Mouse (Mus musculus): ENCODE results near the gene Src. TPM values are rescaled to one million over a fixed set of nuclear protein-coding genes. Genes with fewer than 3 reads are reported as not detected.

The Src gene
- polyA plus RNA-seq, 1 experiment from 2014 or later = 23.1 TPM

DNA sequence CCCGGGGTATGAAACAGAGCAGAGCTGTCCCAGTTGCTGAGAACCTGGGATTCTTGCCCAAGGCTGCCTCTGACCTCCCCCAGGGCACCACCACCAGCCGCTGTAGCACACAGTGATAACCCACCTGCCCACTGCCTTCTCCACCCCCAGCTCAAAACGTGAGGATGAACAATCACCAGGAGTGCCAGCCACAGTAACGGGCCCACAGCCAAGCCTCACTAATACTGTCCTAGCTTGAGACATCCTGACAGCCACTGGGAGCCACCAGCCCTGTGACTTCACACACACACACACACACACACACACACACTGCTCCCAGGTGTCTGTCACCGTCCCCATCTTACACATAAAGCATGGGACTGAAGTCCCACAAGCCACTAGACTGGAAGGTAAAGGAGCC is 22.9 kb upstream of the Src start:
- H3K4me3 ChIP-seq = no peak overlapping the region
- peaks cover 75% of the 10 kb centered on the region for H3K36me3 ChIP-seq (replicated peaks)
- H3K27ac ChIP-seq (replicated peaks) = peak overlapping the region; percentile 40
- 68% methylated on average over 5 of the region's 5 CpGs for WGBS
- H3K4me1 ChIP-seq = peaks cover 24% of the 10 kb centered on the region
- DNase-seq (ENCODE audit: low spot score) = no peak
- no peaks in the 10 kb centered on the region for H3K27me3 ChIP-seq (replicated peaks; ENCODE audit: low read depth, poor library complexity, severe bottlenecking)
- H3K9me3 ChIP-seq = peaks cover 3% of the 10 kb centered on the region; the same call in 1 of the 2 replicates

GRCm38 (mm10) chr2:157395960-157396359 is 22.3 kb upstream of the Src start:
- 33% methylated on average over 13 of the region's 13 CpGs for whole genome bisulfite sequencing
- peak; percentile 25 for DNase-seq (ENCODE audit: low spot score)

DNA sequence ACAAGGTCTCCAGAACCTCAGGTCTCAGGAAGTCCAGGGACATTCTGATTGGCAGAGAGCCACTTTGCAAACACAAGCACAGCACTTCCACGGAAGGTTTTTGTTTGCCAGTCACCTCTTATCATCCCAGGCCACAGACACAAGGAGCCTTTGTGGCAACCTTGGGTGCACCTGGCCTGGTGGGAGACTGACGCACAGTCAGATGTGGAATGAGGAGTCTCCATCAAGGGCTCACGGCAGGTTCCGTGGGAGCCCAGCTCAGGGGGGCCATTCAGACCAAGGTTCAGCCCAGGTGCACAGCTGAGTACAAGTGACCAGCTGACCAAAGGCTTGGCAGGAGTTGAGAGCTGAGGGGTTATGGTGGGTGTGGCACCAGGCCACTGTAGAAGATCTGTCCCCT is 20.9 kb upstream of the Src start:
- Histone ChIP-seq H3K27ac (replicated peaks) (no peak overlapping the region), H3K4me3 (no peak overlapping the region), H3K27me3 (replicated peaks; ENCODE audit: low read depth, poor library complexity, severe bottlenecking) (no peaks in the 10 kb centered on the region), H3K4me1 (peaks cover 24% of the 10 kb centered on the region), H3K36me3 (replicated peaks) (peaks cover 58% of the 10 kb centered on the region), H3K9me3 (peaks cover 3% of the 10 kb centered on the region; the same call in 1 of the 2 replicates)
- DNase-seq (ENCODE audit: low spot score) = no peak
- WGBS = 87% methylated on average over 4 of the region's 4 CpGs

More at GRCm38 (mm10) chr2:157395960-157396359, 22.3 kb upstream of the Src start:
- Histone ChIP-seq H3K27me3 (replicated peaks; ENCODE audit: low read depth, poor library complexity, severe bottlenecking) (no peaks in the 10 kb centered on the region), H3K4me1 (peaks cover 24% of the 10 kb centered on the region), H3K36me3 (replicated peaks) (peaks cover 70% of the 10 kb centered on the region), H3K27ac (replicated peaks) (peak overlapping the region; percentile 40), H3K9me3 (peaks cover 3% of the 10 kb centered on the region; the same call in 1 of the 2 replicates), H3K4me3 (no peak overlapping the region)

- 95% methylated on average over 4 of the region's 4 CpGs for WGBS
- no peak overlapping the region for H3K27ac ChIP-seq (replicated peaks)
- DNase-seq (ENCODE audit: low spot score) = no peak
- H3K4me3 ChIP-seq = no peak overlapping the region
- H3K9me3 ChIP-seq = peaks cover 3% of the 10 kb centered on the region; the same call in 1 of the 2 replicates
- H3K4me1 ChIP-seq = peaks cover 24% of the 10 kb centered on the region
- no peaks in the 10 kb centered on the region for H3K27me3 ChIP-seq (replicated peaks; ENCODE audit: low read depth, poor library complexity, severe bottlenecking)
- H3K36me3 ChIP-seq (replicated peaks) = peaks cover 46% of the 10 kb centered on the region
Observed at GRCm38 (mm10) chr2:157398539-157398938, 19.7 kb upstream of the Src start.

- no peak overlapping the region for H3K27ac ChIP-seq (replicated peaks)
- peaks cover 42% of the 10 kb centered on the region for H3K36me3 ChIP-seq (replicated peaks)
- peaks cover 22% of the 10 kb centered on the region for H3K4me1 ChIP-seq
- 90% methylated on average over 10 of the region's 10 CpGs for WGBS
- H3K4me3 ChIP-seq = no peak overlapping the region
- no peaks in the 10 kb centered on the region for H3K27me3 ChIP-seq (replicated peaks; ENCODE audit: low read depth, poor library complexity, severe bottlenecking)
- peaks cover 3% of the 10 kb centered on the region; the same call in 1 of the 2 replicates for H3K9me3 ChIP-seq
- no peak for DNase-seq (ENCODE audit: low spot score)
Observed at GRCm38 (mm10) chr2:157399797-157400196, 18.4 kb upstream of the Src start.

- Histone ChIP-seq H3K4me3 (no peak overlapping the region), H3K36me3 (replicated peaks) (peaks cover 36% of the 10 kb centered on the region), H3K4me1 (peaks cover 15% of the 10 kb centered on the region), H3K27me3 (replicated peaks; ENCODE audit: low read depth, poor library complexity, severe bottlenecking) (no peaks in the 10 kb centered on the region), H3K27ac (replicated peaks) (no peak overlapping the region), H3K9me3 (peaks cover 3% of the 10 kb centered on the region; the same call in 1 of the 2 replicates)
- 94% methylated on average over 6 of the region's 6 CpGs for WGBS
- no peak for DNase-seq (ENCODE audit: low spot score)
Observed at GRCm38 (mm10) chr2:157400491-157400890, 17.8 kb upstream of the Src start.

GRCm38 (mm10) chr2:157401261-157401660 is 17.0 kb upstream of the Src start:
- Histone ChIP-seq H3K9me3 (peaks cover 3% of the 10 kb centered on the region; the same call in 1 of the 2 replicates), H3K27me3 (replicated peaks; ENCODE audit: low read depth, poor library complexity, severe bottlenecking) (no peaks in the 10 kb centered on the region), H3K27ac (replicated peaks) (no peak overlapping the region), H3K4me3 (no peak overlapping the region), H3K36me3 (replicated peaks) (peaks cover 28% of the 10 kb centered on the region), H3K4me1 (peaks cover 7% of the 10 kb centered on the region)
- DNase-seq (ENCODE audit: low spot score) = no peak
- WGBS = 96% methylated on average over 2 of the region's 2 CpGs

DNA sequence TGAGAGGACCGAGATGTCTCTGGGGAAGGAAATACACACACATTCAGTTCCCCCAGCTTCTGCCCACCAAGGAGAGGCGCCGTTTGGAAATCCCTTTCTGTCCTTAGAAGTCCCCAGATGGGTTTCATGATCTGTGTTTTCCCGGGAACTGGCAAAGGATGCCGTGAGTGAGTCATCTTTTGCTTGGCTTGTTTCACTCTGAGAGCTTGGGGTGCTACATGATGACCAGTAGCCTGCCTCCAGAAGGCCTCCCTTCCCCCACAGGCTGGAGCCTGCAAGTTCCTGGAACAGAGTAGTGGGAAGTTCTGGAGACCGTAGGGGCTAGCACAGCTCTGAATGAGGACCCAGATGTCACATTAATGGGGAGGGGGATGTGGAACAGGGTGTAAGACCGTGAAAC is 10.6 kb upstream of the Src start:
- DNase-seq (ENCODE audit: low spot score) = no peak
- H3K4me1 ChIP-seq = peaks cover 31% of the 10 kb centered on the region
- H3K9me3 ChIP-seq = no peaks in the 10 kb centered on the region
- no peak overlapping the region for H3K4me3 ChIP-seq
- no peaks in the 10 kb centered on the region for H3K27me3 ChIP-seq (replicated peaks; ENCODE audit: low read depth, poor library complexity, severe bottlenecking)
- WGBS = 88% methylated on average over 7 of the region's 7 CpGs
- no peak overlapping the region for H3K27ac ChIP-seq (replicated peaks)
- no peaks in the 10 kb centered on the region for H3K36me3 ChIP-seq (replicated peaks)

- WGBS = 66% methylated on average over 12 of the region's 12 CpGs
- no peak overlapping the region for H3K4me3 ChIP-seq
- H3K9me3 ChIP-seq = no peaks in the 10 kb centered on the region
- DNase-seq (ENCODE audit: low spot score) = no peak
- H3K27ac ChIP-seq (replicated peaks) = peak overlapping the region; percentile 26
- H3K36me3 ChIP-seq (replicated peaks) = no peaks in the 10 kb centered on the region
- peaks cover 31% of the 10 kb centered on the region for H3K4me1 ChIP-seq
- no peaks in the 10 kb centered on the region for H3K27me3 ChIP-seq (replicated peaks; ENCODE audit: low read depth, poor library complexity, severe bottlenecking)
Observed at GRCm38 (mm10) chr2:157409793-157410533, 8.3 kb upstream of the Src start.

- Histone ChIP-seq H3K9me3 (no peaks in the 10 kb centered on the region), H3K27ac (replicated peaks) (peak overlapping the region; percentile 57), H3K27me3 (replicated peaks; ENCODE audit: low read depth, poor library complexity, severe bottlenecking) (no peaks in the 10 kb centered on the region), H3K4me1 (peaks cover 31% of the 10 kb centered on the region), H3K4me3 (no peak overlapping the region), H3K36me3 (replicated peaks) (no peaks in the 10 kb centered on the region)
- WGBS = 79% methylated on average over 6 of the region's 6 CpGs
- DNase-seq (ENCODE audit: low spot score) = no peak
Observed at GRCm38 (mm10) chr2:157411151-157411693, 7.0 kb upstream of the Src start.

GRCm38 (mm10) chr2:157412497-157412896 is 5.7 kb upstream of the Src start:
- H3K27ac ChIP-seq (replicated peaks) = peak overlapping the region; percentile 35; the same call in 1 of the 2 replicates
- DNase-seq (ENCODE audit: low spot score) = no peak
- 77% methylated on average over 7 of the region's 7 CpGs for WGBS

DNA sequence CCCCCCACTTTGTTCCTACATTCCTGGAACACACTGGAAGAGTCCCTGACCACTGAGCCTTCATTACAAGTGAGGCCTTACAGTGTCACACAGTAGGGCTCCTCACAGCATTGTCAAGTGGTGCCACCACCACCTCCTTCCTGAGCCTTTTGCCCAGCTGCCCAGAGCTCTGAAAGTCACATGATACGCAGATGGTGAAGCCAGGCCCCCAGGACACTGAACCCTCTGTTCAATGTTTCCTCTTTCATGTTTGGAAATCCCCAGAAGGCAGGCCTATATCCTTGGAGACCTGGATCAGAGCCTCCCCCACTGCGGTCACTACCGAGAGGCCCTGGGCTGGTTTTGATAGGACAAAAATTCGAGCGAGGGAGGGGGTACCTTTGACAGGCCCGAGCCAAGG is 1.0 kb upstream of the Src start:
- H3K9me3 ChIP-seq = no peaks in the 10 kb centered on the region
- 44% methylated on average over 6 of the region's 6 CpGs for WGBS
- H3K27ac ChIP-seq (replicated peaks) = peak overlapping the region; percentile 82
- peaks cover 5% of the 10 kb centered on the region; the same call in 1 of the 2 replicates for H3K27me3 ChIP-seq (replicated peaks; ENCODE audit: low read depth, poor library complexity, severe bottlenecking)
- no peaks in the 10 kb centered on the region for H3K36me3 ChIP-seq (replicated peaks)
- no peak overlapping the region for H3K4me3 ChIP-seq
- H3K4me1 ChIP-seq = peaks cover 37% of the 10 kb centered on the region
- no peak for DNase-seq (ENCODE audit: low spot score)

More at GRCm38 (mm10) chr2:157412497-157412896, 5.7 kb upstream of the Src start:
- H3K4me3 ChIP-seq = no peak overlapping the region
- H3K9me3 ChIP-seq = no peaks in the 10 kb centered on the region
- H3K27me3 ChIP-seq (replicated peaks; ENCODE audit: low read depth, poor library complexity, severe bottlenecking) = 0 out of 2 replicates have a peak, but pooled peaks cover 4% of the 10 kb centered on the region
- H3K4me1 ChIP-seq = peaks cover 36% of the 10 kb centered on the region
- no peaks in the 10 kb centered on the region for H3K36me3 ChIP-seq (replicated peaks)

DNA sequence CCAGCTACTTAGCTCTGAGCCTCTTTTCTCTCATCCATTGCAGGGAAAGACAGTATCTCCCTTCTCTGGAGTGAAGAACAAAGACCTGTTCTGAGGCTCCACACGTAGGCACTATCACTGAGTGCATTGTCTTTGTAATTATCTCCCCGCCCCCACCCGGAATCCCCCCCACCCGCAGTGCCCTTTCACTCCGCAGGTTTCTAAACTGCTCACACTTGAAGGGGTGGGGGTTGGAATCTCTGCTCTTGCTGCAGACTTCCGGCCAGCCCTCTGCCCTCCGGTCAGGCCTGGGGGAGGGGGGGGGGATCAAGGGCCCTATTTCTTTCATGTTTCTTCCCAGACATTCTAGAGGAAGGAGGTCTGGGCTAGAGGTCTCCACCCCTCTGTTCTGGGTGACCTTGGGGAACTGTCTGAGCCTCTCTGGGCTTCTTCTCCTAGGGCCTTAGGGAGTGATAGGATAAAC is 396 bp downstream of the Src start:
- Histone ChIP-seq H3K4me1 (peaks cover 50% of the 10 kb centered on the region), H3K9me3 (no peaks in the 10 kb centered on the region), H3K4me3 (peak overlapping the region; percentile 33), H3K36me3 (replicated peaks) (no peaks in the 10 kb centered on the region), H3K27me3 (replicated peaks; ENCODE audit: low read depth, poor library complexity, severe bottlenecking) (peaks cover 5% of the 10 kb centered on the region; the same call in 1 of the 2 replicates), H3K27ac (replicated peaks) (peak overlapping the region; percentile 82)
- 2% methylated on average over 7 of the region's 7 CpGs for WGBS
- DNase-seq (ENCODE audit: low spot score) = peak; percentile 76

Data from embryonic facial prominence, embryonic 10.5 days (tissue).